Mouse (Mus musculus): ENCODE results near the gene Them7. TPM values are rescaled to one million over a fixed set of nuclear protein-coding genes. Genes with fewer than 3 reads are reported as not detected.

Gene Them7
- total RNA-seq, 2 experiments from 2014 or later: not detected

GRCm38 (mm10) chr2:105416660-105417348, 192.7 kb downstream of the Them7 start:
- DNase-seq: no peak

GRCm38 (mm10) chr2:105417663-105418062, 193.5 kb downstream of the Them7 start:
- no peak for DNase-seq

- DNase-seq: no peak
Measured at GRCm38 (mm10) chr2:105418629-105419227, 194.6 kb downstream of the Them7 start.

DNA sequence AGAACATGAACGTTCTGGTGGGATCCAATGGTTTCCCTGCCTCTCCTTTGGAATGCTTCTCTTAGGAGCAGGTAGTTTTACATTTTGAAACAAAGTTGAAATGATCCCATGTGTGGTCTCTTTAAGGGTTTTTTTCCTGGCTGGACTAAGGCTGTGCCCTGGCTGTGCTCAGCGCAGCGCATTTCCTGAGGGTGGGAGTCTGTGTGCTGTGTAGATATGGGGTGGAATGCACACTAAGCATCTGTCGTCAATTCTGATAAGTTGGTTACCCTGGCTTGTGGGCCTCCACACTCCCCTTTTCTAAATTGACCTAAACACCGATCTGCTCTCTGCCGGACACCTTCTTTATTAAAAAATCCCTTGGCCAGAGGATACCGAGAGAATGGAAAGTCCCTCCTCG, 203.3 kb downstream of the Them7 start:
- DNase-seq: no peak

DNA sequence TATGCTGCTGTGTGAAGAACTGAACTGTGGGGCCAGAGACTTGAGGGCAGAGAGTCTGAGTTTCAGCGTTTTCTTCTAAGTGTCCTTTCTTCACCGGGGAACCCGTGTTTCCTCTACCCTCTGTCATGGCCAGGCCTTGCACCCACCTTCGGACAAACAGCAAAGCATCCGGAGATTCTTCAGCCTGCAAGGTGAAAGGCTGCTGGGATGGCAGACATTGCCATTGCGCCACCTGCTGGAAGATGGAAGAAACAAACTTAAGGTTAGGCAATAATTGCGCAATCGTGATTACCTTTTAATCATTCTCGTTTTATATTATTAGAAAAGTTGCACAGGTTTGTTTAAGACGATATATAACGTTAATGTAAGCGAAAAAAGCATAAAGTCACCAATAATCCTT, 203.9 kb downstream of the Them7 start:
- peak; percentile 30 to 56 for DNase-seq

GRCm38 (mm10) chr2:105428467-105428866, 204.3 kb downstream of the Them7 start:
- DNase-seq: no peak

Other genes with a start within 250 kb of the Them7 start
- gene Eif3m, start 207.2 kb upstream of the Them7 start, total RNA-seq (2021): 100 to 1,000 TPM in 1 of 2 experiments, 10 to 100 TPM in 1; 97.1 to 101 TPM
- gene Gm11060, start 132.3 kb upstream of the Them7 start, total RNA-seq (2021): not detected
- not detected for gene Wt1, start 97.8 kb upstream of the Them7 start, total RNA-seq (2021)
- 10 to 100 TPM; 15.4 to 17.1 TPM for gene Rcn1, start 175.0 kb downstream of the Them7 start, total RNA-seq (2021)